Mouse (Mus musculus) CD8-positive naive resting alpha-beta T cell, adult 57 days (primary cell): Measurements from ENCODE around the gene Zfp184. TPM values are rescaled to one million over a fixed set of nuclear protein-coding genes. Genes with fewer than 3 reads are reported as not detected.

ENCODE experiments used
- total RNA-seq: library from RNA; stranded (reverse); gene quantifications from one replicate; pipeline ENCODE4 v1.2.4, GENCODE M21; 2023

Gene Zfp184
- total RNA-seq = 0.67 TPM

DNA sequence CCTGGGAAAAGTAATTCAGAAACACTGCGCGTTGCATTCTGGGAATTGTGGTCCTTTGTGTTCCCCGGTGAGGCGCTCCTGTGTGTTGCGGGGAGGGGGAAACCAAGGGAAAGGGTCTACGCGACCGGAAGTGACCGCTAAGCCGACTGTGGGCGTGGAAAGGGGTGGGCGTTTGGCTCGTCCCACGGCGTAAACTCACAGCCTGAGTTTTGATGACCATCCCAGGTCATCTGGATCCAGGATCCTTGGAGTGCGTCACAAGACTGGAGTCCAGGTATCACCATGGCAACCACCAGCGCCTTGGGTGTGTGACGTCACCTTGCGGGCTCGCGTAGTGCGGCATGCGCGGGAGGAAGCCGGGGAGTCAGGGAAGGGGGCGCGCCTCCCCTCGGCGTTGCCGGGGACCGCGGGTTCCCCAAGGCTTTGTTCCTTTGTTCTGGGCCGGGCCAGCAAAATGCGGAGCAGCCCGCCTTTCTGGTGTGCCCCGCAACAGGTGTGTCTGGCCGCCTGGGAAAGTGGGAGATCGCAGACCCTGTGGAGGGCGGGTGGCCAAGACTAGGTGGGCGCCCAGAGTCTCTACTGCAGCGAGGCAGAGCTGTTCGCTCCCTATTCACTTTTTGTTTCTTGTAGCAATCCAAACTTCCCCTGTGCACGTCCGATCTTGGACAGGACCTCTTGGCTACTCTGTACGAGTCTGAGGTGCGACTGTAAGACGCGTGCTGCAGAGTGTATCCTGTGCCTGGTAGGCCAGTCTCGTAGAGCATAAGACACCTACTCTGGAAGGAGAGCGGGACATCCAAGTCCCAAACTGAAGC is at the start of gene Zfp184:
Gene Zfp184, plus strand, starts transcription at position 169 of the 815 bp plus-strand sequence.

GRCm38 (mm10) chr13:21980981-21981802 is 36.3 kb downstream of the Zfp184 start, which contains the start of gene Pom121l2:
Gene Pom121l2, plus strand, starts transcription at chr13:21981194.

GRCm38 (mm10) chr13:22009642-22010041 is 64.7 kb downstream of the Zfp184 start, which contains the start of gene Prss16:
Gene Prss16, minus strand, starts transcription at chr13:22009742.

Other genes with a start within 250 kb of the Zfp184 start
- gene Olfr1359, start 247.0 kb upstream of the Zfp184 start, total RNA-seq = not detected
- 29.9 TPM for gene Hist1h2bl, start 229.0 kb upstream of the Zfp184 start, total RNA-seq
- 37.0 TPM for gene Hist1h2ai, start 228.7 kb upstream of the Zfp184 start, total RNA-seq
- 46.7 TPM for gene Hist1h3h, start 227.4 kb upstream of the Zfp184 start, total RNA-seq
- gene Hist1h2bm, start 223.1 kb upstream of the Zfp184 start, total RNA-seq = 4.5 TPM
- 10.9 TPM for gene Hist1h4j, start 210.0 kb upstream of the Zfp184 start, total RNA-seq
- 328 TPM for gene Hist1h4k, start 194.6 kb upstream of the Zfp184 start, total RNA-seq
- 31.4 TPM for gene Hist1h2ak, start 191.3 kb upstream of the Zfp184 start, total RNA-seq
- gene Hist1h2bn, start 191.0 kb upstream of the Zfp184 start, total RNA-seq = 80.0 TPM
- gene Hist1h1b, start 164.5 kb upstream of the Zfp184 start, total RNA-seq = 8.9 TPM
- gene Hist1h3i, start 161.7 kb upstream of the Zfp184 start, total RNA-seq = 144 TPM
- 10.1 TPM for gene Hist1h2an, start 157.9 kb upstream of the Zfp184 start, total RNA-seq
- gene Hist1h2bp, start 157.6 kb upstream of the Zfp184 start, total RNA-seq = 16.9 TPM
- gene Hist1h2bq, start 134.9 kb upstream of the Zfp184 start, total RNA-seq = 74.5 TPM
- gene Hist1h2ao, start 134.6 kb upstream of the Zfp184 start, total RNA-seq = 58.9 TPM
- 281 TPM for gene Hist1h4m, start 133.3 kb upstream of the Zfp184 start, total RNA-seq
- 118 TPM for gene Hist1h4n, start 112.9 kb upstream of the Zfp184 start, total RNA-seq
- gene Hist1h2ap, start 111.6 kb upstream of the Zfp184 start, total RNA-seq = 61.6 TPM
- gene Hist1h2br, start 111.4 kb upstream of the Zfp184 start, total RNA-seq = 74.1 TPM
- gene Pom121l2, start 36.1 kb downstream of the Zfp184 start, total RNA-seq = not detected
- 0.28 TPM for gene Prss16, start 64.6 kb downstream of the Zfp184 start, total RNA-seq
- gene Hist1h2ah, start 90.5 kb downstream of the Zfp184 start, total RNA-seq = 27.1 TPM
- gene Hist1h2bk, start 90.8 kb downstream of the Zfp184 start, total RNA-seq = 16.4 TPM
- 83.9 TPM for gene Hist1h4i, start 96.3 kb downstream of the Zfp184 start, total RNA-seq
- 11.8 TPM for gene Hist1h2ag, start 97.8 kb downstream of the Zfp184 start, total RNA-seq
- 14.2 TPM for gene Hist1h2bj, start 98.1 kb downstream of the Zfp184 start, total RNA-seq
- not detected for gene Vmn1r188, start 139.3 kb downstream of the Zfp184 start, total RNA-seq
- not detected for gene Vmn1r189, start 160.7 kb downstream of the Zfp184 start, total RNA-seq
- not detected for gene Vmn1r191, start 238.9 kb downstream of the Zfp184 start, total RNA-seq
- not detected for gene Vmn1r192, start 246.0 kb downstream of the Zfp184 start, total RNA-seq